Mouse (Mus musculus) right cerebral cortex, postnatal 14 days (tissue): ENCODE data around the gene Tex50.
"Not testable (repeated sequence)": the region's sequence is repeated elsewhere in the genome, so short reads cannot be mapped to it uniquely, and the experiment has no call there.

ENCODE experiments used
- DNase-seq: peaks from one replicate; pipeline ENCODE4 v3.0.0; 2022

Tex50 gene

GRCm38 (mm10) chr1:161159214-161159613 is at the start of gene Tex50:
TSS of gene Tex50 (minus strand) at chr1:161159314.
- DNase-seq = no peak

GRCm38 (mm10) chr1:161199856-161200255 is 40.7 kb upstream of the Tex50 start:
- no peak for DNase-seq

- DNase-seq = not testable (repeated sequence)
Observed at GRCm38 (mm10) chr1:161196364-161196763, 37.2 kb upstream of the Tex50 start.

- peak; percentile 71 for DNase-seq
Observed at GRCm38 (mm10) chr1:161195541-161196351, 36.6 kb upstream of the Tex50 start.

GRCm38 (mm10) chr1:161190253-161190910 is 31.3 kb upstream of the Tex50 start:
- DNase-seq = no peak

GRCm38 (mm10) chr1:161185431-161185830 is 26.3 kb upstream of the Tex50 start:
- DNase-seq = no peak

- DNase-seq = no peak
Observed at GRCm38 (mm10) chr1:161183677-161184076, 24.6 kb upstream of the Tex50 start.

- no peak for DNase-seq
Observed at GRCm38 (mm10) chr1:161182386-161182785, 23.3 kb upstream of the Tex50 start.

GRCm38 (mm10) chr1:161180674-161181073 is 21.6 kb upstream of the Tex50 start:
- DNase-seq = peak; percentile 39

GRCm38 (mm10) chr1:161170651-161171050 is 11.5 kb upstream of the Tex50 start:
- DNase-seq = peak; percentile 84

- no peak for DNase-seq
Observed at GRCm38 (mm10) chr1:161160266-161160665, 1.2 kb upstream of the Tex50 start.

- no peak for DNase-seq
Observed at GRCm38 (mm10) chr1:161156546-161156945, 2.6 kb downstream of the Tex50 start.

GRCm38 (mm10) chr1:161151098-161151497 is 8.0 kb downstream of the Tex50 start:
- no peak for DNase-seq

- no peak for DNase-seq
Observed at GRCm38 (mm10) chr1:161147888-161148287, 11.2 kb downstream of the Tex50 start.

GRCm38 (mm10) chr1:161145611-161146010 is 13.5 kb downstream of the Tex50 start:
- DNase-seq = not testable (repeated sequence)

GRCm38 (mm10) chr1:161143216-161143615 is 15.9 kb downstream of the Tex50 start:
- no peak for DNase-seq

GRCm38 (mm10) chr1:161142531-161143159 is 16.5 kb downstream of the Tex50 start, which contains the start of gene Ankrd45:
TSS of gene Ankrd45 (plus strand) at chr1:161142691.
- peak; percentile 69 for DNase-seq

- DNase-seq = no peak
Observed at GRCm38 (mm10) chr1:161140026-161140762, 18.9 kb downstream of the Tex50 start.

GRCm38 (mm10) chr1:161139496-161139895 is 19.6 kb downstream of the Tex50 start:
- no peak for DNase-seq

- peak; percentile 92 for DNase-seq
Observed at GRCm38 (mm10) chr1:161130726-161131664, 28.1 kb downstream of the Tex50 start, which contains the start of gene Klhl20. TSS of gene Klhl20 (minus strand) at chr1:161131511.

- DNase-seq = no peak
Observed at GRCm38 (mm10) chr1:161126461-161126860, 32.7 kb downstream of the Tex50 start.
